Mouse (Mus musculus): ENCODE results near the gene Ndc1. TPM values are rescaled to one million over a fixed set of nuclear protein-coding genes. Genes with fewer than 3 reads are reported as not detected.
"Not testable (repeated sequence)": the region's sequence is repeated elsewhere in the genome, so short reads cannot be mapped to it uniquely, and the experiment has no call there.

Ndc1 gene
- polyA plus RNA-seq, 2 experiments from 2014 or later = 7.0 TPM

DNA sequence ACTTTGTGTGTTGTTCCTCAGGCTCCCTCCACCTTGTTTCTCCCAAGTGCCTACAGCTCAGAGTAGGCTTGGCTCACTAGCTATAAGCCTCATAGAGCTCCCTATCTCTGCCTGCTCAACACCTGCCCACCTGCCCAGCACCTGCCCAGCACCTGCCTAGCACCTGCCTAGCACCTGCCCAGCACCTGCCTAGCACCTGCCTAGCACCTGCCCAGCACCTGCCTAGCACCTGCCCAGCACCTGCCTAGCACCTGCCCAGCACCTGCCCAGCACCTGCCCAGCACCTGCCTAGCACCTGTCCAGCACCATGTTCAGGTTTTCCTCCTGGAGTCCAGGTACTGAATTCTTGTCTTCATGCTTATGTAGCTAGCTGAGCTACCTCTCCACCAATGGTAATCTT lies 1.2 kb upstream of the Ndc1 start:
- ATAC-seq = not testable (repeated sequence)

DNA sequence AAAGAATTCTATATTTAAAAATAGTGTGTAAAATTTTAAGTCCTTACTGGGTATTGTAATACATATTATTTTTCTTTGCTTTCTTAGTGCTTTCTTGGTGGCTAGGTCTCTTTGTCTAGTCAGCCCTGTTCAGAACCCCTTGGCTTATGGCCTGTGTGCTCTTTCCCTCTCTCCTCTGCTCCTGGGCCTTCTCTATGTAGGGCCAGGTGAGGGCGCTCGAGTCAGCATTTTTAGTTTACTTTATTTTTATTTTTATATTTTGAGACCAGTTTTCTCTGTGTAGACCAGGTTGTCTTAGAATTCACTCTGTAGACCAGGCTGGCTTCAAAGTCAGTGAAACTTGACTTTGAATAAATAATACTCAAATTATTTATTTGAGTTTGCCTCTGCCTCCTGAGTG lies 4.7 kb downstream of the Ndc1 start:
- ATAC-seq = no peak

DNA sequence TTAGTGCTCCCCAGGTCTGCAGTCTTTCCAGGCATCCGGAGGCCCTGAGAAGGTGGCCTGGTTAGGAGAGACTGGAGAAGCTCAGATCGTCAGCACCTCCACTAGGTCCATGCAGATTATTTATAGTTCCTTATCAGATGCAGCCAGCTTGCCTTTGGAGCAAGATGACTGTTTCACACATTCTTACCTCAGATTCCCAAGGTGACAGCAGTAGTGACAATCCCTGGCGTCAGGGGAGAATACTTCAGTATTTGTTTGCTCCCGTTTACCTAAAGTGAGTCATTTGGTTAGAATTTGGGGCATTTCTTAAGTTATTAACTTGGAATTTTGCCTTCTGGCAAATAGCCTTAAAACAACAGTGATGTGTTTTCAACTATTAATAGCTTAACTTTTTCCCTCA lies 7.1 kb downstream of the Ndc1 start:
- no peak for ATAC-seq

DNA sequence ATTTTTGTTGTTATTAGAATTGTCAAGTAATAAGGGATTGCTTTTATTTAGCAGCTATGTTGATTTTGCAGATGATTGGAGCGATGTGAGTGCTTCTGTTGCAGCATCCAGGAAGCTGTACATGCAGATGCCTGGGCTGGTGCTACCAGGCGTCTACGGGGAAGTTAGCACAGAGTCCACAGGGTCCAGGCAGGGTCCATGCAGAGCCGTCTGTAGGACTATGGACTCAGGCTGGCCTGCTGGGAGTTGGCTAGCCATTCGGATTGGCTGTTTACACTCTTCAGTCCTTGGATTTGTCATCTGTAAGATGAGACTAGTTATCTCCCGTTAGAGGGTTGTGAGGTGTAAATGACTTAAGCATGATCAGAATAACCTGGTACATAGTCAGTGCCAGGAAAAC lies 11.4 kb downstream of the Ndc1 start:
- no peak for ATAC-seq

DNA sequence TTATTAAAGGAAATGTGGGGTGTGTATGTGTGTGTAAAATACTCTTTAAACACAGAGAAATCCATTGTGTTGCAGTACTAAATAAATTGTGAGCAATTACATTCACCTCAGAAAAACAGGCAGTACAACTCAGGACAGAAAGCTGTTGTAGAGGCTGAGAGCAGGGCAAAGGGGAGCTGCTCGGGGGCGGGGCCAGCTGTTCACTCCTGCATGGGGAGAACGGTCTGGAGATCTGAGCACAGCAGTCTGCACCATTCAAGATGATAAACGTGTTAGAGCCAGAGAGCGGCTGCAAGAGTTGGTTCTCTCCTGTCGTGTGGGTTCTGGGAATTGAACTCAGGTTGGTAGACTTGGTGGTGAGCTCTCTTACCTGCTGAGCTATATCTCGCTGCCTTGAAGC lies 13.3 kb downstream of the Ndc1 start:
- no peak for ATAC-seq

DNA sequence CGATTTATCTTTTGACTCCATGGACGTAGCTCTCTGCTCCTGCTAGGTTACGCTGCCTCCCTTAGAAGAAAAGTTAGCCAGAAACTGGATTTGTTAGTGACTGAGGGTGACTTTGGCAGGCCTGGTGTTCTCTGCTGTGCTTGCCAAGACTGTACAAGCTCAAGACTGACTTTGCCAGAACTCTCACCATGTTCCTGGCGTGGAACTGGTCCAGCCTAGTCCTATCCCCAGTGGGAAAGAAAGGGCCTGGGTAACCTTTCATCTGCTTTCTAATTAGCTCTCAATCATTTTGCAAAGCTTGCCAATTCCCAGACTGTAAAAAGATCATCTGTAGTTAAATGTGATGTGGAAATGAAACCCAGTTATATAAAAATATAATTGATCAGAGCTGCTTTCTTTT lies 19.5 kb downstream of the Ndc1 start:
- no peak for ATAC-seq

DNA sequence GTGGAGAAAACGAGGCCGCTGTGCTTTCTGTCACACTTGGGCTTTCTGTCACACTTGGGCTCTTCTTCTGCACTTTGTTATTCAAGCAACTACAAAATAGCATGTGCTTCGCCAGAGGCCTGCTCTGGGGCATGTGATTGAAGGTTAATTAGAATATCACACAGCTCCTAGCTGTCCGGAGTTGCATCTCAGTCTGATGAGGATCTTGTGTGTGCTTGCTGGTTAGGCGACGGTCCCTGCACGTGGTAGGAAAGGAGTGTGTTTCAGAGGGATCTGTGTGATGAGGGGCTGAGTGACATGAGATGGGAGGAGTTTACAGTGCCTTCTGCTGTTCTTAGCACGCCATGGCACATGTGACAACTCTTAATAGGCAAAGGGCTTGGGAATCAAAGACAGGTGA lies 19.9 kb downstream of the Ndc1 start:
- ATAC-seq = no peak

DNA sequence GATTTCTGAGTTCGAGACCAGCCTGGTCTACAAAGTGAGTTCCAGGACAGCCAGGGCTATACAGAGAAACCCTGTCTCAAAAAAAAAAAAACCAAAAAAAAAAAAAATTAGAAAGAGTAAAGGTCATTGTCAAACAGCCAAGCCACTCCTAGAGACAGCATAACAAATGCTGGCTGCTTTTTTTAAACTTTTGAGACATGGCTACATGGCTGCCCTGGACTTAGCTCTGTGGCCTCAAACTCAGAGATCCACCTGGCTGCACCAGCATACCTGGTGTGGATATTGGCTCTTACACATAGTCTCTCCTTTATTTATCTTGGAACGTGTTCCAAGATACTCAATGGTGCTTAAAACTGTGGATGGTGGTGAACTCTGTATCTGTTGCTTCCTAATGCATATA lies 20.7 kb downstream of the Ndc1 start:
- no peak for ATAC-seq

DNA sequence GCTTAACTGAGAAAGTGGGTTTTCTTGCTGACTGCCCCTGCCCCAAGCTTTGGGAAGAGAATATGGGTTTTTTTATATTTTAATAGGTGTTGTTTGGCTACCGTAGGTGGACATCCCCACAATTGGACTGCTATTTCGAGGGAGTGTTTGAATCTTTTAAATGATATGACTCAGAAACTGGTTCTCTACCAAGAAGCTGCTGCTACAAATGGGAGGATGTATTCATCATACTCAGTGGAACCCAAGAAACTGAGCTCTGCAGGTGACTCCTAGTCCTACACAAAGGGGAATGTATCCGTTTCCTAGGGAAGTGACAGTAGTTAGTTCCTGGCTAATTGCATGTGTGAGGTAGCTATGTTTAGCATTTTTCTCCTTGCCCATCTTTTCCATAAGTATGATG lies 21.8 kb downstream of the Ndc1 start:
- ATAC-seq = no peak

DNA sequence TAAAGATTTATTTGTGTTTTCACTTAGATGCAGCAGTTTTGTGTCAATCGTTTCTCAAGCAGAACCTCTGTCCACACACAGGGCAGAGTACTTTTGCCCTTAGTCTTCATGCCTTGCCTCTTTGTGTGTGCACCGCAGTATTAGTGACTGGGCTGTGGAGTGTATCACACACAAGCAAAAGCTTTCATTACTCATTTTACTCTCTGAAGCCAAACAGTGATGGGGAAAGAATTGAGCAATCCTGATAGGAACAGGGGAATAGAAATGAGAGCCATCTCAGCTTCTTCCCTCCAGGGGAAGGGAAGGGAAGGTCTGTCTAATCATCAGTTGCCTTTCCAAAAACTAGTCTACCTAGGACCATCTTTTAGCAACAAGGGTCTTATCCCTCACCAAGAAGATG lies 26.2 kb downstream of the Ndc1 start:
- ATAC-seq = no peak

DNA sequence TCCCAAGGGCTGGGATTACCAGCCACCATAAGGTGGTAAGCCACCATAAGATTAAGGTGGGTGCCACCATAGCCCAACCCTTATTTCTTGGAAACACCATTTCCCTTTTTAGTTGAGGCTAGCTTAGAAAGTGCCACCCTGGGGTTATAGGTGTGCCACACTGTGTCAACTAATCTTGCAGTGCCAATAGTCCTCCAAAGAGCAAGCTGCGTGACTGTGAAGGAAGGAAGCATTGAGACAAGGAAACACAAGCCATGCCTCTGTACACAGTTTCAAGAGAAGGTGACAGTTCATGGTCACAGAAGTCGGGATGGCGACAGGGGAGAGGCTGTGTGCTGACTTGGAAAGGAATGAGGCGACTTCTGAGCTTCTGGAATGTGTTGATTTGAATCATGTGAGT lies 52.6 kb downstream of the Ndc1 start:
- no peak for ATAC-seq

DNA sequence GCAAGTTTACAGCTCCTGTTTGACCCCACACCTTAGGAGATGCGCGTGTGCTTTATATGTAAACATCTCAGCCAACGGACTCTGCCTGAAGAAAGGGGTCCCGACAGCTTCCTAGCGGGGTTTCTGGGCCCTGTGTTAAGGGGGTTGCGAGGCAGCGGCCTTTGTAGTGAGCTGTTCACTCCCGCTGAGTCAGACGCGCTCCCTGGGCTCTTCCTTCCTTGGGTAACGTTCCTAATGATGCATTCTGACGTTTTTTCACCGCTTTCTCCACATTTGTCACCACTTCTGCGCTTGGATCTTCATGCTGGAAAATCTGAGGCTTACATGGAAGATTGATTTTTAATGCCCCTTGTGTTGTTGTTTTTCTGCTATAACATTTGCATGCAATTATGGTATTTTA lies 54.1 kb downstream of the Ndc1 start:
- no peak for ATAC-seq

DNA sequence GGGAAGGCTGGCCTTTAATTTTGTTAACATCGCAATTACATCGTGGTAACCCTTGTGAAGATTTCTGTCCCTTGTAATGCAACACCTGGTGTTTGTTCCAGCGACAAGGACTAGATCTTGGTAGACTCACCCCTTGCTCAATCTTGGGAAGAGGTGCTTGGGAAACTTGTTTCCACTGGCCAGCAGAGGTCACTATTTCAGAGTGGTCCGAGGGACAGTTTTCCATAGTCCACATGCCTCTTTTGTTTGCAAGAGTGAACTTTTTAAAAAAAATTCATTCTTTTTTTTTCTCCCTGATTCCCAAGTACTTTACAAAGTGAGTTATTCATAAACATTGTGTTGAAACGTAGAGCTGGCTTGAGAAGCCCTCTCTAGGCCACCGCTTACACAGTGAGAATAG lies 54.6 kb downstream of the Ndc1 start:
- no peak for ATAC-seq

DNA sequence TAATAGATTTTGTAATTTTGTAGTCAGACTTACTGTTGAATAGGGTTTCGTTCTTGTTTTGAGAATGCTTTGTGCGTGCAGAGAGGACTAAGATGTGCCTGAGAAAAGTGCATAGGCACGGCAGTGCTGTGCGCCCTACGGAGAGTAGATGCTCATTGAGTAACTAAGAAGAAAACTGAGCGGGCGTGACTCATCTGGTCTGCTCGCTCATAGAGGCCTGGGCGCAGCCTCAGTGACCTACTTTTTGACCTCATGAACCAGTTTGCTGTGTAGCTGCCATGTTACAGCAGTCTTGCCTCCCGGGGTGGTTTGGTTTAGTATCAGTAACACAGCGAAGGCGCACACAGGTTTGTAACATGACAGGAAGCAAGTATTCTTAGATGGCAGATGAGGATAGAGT lies 58.0 kb downstream of the Ndc1 start:
- no peak for ATAC-seq

DNA sequence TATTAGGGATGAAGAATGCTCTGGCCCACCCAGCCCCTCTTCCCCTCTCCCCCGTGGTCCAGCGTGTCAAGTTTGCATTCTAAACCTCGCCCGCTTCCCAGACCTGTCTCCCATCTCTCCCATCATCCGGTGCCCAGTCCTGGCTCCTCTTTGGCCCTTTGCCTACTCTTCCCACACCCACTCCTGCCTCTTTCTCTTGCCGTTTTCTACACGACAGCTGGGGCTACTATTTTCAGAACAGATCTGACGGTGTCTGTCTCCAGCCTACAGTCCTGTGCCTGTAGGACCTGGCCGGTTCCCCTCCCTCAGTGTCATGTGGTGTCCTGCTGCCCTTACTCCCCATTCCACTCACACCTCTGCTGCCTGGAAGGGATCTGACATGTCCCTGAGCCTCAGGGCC lies 59.0 kb downstream of the Ndc1 start:
- no peak for ATAC-seq

DNA sequence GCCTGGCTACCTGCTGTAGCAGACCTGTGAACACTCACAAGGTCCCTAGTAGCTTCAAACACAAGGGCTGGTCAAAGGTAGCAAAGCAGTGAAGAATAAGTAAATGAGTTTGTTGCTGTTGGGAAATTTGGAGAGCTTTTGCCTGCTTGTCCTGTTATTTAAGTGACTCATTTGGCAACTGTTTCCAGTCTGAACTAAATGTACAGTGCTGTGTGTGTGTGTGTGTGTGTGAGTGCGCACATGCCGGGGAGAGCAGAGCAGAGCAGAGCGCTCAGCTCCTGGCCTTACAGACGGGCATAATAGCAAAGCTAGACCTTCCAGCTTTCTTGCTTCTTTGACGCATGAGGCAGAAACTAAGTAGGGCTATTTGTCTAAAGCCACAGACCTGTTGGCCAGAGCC lies 65.1 kb downstream of the Ndc1 start:
- no peak for ATAC-seq

DNA sequence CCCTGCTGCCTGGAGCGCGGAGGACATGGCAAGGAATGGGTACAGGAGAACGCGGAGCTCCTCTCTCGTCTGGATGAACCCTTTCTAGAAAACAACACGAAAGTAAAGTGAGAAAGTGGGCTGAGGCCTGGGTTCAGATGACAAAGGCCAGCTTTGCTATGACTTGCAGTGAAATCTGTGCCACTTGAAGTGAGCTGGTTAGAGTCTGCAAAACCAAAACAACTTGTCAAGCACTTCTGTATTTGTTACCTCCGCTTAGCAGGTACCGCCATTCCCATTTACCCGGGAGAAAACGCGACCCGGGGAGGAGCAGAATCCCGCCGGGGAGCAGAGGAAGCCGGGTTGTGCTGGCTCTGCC lies 66.4 kb downstream of the Ndc1 start:
- no peak for ATAC-seq

DNA sequence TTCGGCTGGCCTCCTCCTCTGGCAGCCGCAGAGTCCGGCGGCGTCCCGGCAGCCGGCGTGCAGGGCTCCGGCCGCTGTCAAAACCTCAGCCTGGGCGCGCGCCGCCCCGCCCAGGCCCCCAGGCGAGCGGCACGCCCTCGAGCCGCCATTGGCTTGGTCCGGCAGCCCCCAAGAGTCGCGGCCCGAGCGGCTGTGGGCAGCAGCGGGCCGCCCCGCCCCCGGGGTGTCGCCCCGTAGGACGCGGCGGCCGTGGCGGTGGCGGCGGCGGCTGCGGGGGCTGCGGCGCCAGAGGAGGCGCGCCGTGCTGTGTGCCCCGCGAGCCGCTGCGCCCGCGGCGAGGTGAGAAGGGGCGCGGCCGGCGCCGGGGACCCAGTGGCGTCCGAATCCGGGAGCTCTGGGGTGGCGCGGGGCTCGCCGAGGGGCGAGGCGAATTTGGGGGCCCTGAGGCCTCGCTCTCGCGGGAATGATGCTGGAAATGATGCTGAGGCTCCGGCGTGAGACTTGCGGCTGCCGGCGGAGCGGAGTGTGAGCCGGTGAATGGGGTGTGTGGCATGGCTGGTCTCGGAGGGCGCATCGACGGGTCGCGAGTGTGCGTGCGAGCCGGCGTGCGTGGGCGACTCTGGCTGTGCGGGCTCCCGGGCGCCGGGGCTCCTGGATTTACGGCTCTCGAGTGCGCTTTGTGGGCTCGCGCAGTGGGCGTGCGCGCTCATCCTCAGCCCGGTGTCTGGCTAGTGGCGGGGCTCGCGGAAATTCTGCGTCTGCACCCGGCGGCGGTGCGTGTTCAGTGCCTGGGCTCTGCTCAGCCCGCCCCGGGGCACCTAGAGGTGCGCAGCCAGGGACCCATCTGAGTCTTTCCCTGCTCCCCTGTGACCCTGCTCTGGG lies 67.0 kb downstream of the Ndc1 start, which contains the start of gene Glis1:
Glis1 (plus strand) TSS at position 236 of the 882 bp plus-strand sequence.
- no peak for ATAC-seq

DNA sequence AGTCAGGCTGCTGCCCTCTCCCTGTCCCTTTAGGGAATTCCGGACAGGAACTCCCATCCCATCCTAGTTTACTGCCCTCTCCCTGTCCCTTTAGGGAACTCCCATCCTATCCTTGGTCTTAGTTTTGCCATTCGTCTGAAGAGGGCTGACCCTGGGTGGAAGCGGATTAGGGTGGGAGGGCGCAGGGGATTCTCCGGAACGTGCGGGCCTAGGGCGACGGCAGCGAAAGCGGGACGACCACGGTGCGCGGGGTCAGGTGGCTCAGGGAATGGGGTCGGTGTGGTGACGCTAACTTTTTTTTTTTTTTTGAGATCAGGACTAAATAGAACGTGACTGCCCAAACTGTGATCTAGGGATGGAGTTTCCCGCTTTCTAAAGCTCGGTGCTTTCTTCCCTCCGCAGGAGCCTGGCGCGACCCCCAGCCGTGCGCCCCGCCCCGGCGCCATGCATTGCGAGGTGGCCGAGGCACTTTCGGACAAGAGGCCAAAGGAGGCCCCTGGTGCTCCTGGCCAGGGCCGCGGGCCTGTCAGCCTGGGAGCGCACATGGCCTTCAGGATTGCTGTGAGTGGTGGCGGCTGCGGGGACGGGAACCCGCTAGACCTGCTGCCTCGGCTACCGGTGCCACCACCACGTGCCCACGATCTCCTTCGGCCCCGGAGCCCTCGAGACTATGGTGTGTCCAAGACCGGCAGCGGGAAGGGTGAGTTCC lies 67.8 kb downstream of the Ndc1 start:
- ATAC-seq = no peak

DNA sequence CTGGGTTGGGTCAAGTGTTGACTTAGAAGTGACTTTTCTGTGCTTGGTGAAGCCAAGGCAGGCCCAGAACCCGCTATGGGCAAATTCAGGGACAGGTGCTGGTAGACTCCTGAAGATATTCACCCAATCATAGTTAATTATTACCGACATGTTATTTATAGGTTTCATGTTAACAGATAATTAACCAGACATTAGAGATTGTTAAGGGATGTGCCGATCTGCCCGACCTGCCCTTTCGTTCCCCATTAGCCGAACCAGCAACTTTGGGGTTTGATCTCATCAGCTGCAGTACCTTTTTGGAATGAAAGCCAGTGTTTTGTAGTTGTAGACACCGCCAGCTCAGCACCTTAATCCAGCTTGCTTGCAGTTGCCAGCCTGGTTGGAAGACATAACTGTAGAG lies 68.9 kb downstream of the Ndc1 start:
- no peak for ATAC-seq

DNA sequence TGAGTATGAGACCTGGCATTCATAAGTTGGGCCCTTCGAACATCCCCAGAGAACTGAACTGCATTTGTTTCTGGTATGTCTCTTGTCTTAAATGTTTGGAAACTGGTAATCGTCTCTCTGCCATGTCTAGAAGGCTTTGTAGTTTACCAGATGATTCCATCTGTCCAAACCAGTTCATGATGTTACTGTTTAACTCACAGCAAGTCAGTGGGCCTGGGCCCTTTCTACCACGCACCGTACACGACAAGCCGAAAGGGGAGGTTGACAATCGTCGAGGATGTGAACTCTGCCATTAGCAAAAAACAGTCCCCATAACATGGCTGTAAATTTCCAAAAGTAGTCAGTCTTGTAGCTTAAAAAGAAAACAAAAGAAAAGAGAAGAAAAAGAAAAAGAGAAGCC lies 71.2 kb downstream of the Ndc1 start:
- ATAC-seq = no peak

DNA sequence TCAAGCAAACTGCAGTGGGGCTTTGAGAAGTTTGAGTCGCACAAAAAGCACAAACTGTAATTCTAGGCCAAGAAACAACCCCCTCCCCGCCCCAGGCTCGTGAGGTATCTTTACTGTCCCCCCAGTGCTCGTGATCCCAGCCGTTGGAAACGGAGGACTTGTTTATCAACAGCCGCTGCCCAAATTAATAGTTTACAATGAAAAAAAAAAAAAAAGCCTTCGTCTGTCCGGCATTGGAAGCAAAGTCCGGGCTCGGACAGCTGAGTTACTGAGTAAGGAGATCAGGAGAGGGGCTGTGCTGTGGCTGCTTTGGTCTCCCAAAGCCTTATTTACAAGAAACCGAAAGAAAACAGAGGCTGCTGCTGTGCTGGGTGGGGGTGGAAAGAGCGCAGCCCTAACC lies 72.7 kb downstream of the Ndc1 start:
- no peak for ATAC-seq

DNA sequence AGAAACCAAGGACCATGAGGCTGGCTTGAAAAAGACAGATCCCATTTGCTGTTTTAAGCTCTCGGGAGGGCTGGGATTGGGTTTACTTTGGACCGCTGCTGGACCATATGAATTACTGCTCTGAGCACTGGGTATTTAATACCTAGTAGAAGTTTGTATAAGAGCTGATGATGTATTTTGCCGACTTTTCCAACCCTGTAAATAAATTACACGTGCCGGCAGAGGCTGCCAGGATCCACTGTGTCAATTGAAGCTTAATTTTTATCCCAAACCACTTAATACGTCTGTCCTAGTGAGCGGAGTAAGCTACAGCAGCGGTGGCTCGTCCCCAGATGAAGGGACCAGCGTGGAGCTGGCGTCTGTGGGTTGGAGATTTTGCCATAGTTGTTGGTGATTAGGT lies 74.7 kb downstream of the Ndc1 start:
- ATAC-seq = no peak

DNA sequence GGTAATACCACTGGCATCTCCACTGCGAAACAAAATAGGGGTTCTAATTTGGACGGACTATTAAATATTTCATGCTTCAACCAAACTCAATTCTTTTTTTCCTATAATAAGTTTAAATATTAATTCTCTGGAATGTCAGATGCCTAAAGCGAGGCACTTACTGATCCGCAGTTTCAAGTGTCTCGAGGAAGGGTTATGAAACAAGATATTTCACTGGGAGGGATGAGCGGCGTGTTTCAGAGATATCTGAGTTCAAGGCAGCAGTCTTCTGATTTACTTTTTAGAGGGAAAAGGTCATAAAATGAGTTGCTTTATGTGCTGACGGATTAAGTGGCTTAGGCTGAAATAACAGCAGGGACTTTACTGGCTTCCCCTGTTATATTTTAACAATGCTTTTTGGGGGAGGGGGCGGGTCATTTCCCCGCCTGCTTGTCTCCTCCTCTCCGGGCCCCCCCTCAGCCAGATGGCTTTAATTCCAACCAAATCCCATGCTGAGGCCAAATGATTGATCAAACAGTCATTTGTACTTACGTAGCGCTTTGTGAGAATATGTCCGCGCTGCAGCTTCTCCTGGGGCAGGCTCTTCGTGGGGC lies 75.4 kb downstream of the Ndc1 start:
- ATAC-seq = no peak

Measured in activated CD4-positive, CD25-positive, alpha-beta regulatory T cell, adult 4 months (primary cell).